Mouse (Mus musculus) stomach, embryonic 16.5 days (tissue): ENCODE measurements around the gene Krtap3-1. TPM values are rescaled to one million over a fixed set of nuclear protein-coding genes. Genes with fewer than 3 reads are reported as not detected.
"Not testable (repeated sequence)": the region's sequence is repeated elsewhere in the genome, so short reads cannot be mapped to it uniquely, and the experiment has no call there.

ENCODE experiments used
- ATAC-seq: fragments of 200-750 bp; cut with Nextera tagmentation; 2 replicates; pipeline ENCODE4 v1.8.0; 2017; ENCODE audit warnings: moderate number of reproducible peaks, moderate TSS enrichment; ENCODE audit not compliant: insufficient read depth, low FRiP score
- H3K27ac ChIP-seq: fragments of 300-500 bp; sonication (generic); 2 replicates; pipeline ENCODE4 v1.5.1; 2014; ENCODE audit warnings: low read length
- H3K27me3 ChIP-seq: fragments of 300-500 bp; sonication (generic); 2 replicates; pipeline ENCODE4 v1.6.1; 2014; ENCODE audit warnings: low read length, control low read depth, mixed read lengths; ENCODE audit not compliant: control insufficient read depth, insufficient read depth
- H3K36me3 ChIP-seq: fragments of 300-500 bp; sonication (generic); 2 replicates; pipeline ENCODE4 v1.6.1; 2014; ENCODE audit warnings: low read length; ENCODE audit not compliant: control insufficient read depth, insufficient read depth
- H3K4me1 ChIP-seq: fragments of 300-500 bp; sonication (generic); 2 replicates; pipeline ENCODE4 v1.6.1; 2014; ENCODE audit warnings: low read length, control low read depth, mixed read lengths; ENCODE audit not compliant: control insufficient read depth, insufficient read depth
- H3K4me2 ChIP-seq: fragments of 300-500 bp; sonication (generic); 2 replicates; pipeline ENCODE4 v1.6.1; 2014; ENCODE audit warnings: low read depth, low read length, mixed read lengths
- H3K4me3 ChIP-seq: fragments of 300-500 bp; sonication (generic); replicated peaks from 2 replicates; pipeline ENCODE4 v1.5.1; 2014; ENCODE audit warnings: mild to moderate bottlenecking, low read length
- H3K9ac ChIP-seq: fragments of 300-500 bp; sonication (generic); 2 replicates; pipeline ENCODE4 v1.6.1; 2014; ENCODE audit warnings: low read length
- H3K9me3 ChIP-seq: fragments of 300-500 bp; sonication (generic); replicated peaks from 2 replicates; pipeline ENCODE4 v1.6.1; 2016; ENCODE audit warnings: low read length, control low read depth; ENCODE audit not compliant: control insufficient read depth
- WGBS: fragments of 180-500 bp; shearing (Covaris S2); extraction: QIAGEN DNeasy Blood & Tissue Kit; methylation state at CpG from one replicate; pipeline ENCODE4 v1.1.7; 2014; 5-methylcytosine and 5-hydroxymethylcytosine counted together
- polyA plus RNA-seq: library from polyadenylated mRNA; unstranded; fragments of >200 nt; fragmentation: Nextera tagmentation; extraction: Ambion mirVana; gene quantifications from 2 replicates; pipeline ENCODE4 v1.2.1, GENCODE M21; 2015

The Krtap3-1 gene
- polyA plus RNA-seq, result not detected in 2 replicates

GRCm38 (mm10) chr11:99566530-99566929, at the start of gene Krtap3-1:
Gene Krtap3-1, minus strand, starts transcription at chr11:99566630.
- H3K4me3 ChIP-seq, result no peak within 1 kb of the TSS
- no peak within 1 kb of the TSS for H3K27ac ChIP-seq
- 90% methylated on average over 7 of the region's 7 CpGs for WGBS
- ATAC-seq, result no peak
- H3K9ac ChIP-seq, result no peak within 1 kb of the TSS
- H3K9me3 ChIP-seq, result no peaks in the 10 kb centered on the region
- no peaks in the 10 kb centered on the region for H3K27me3 ChIP-seq
- no peaks in the 10 kb centered on the region for H3K36me3 ChIP-seq
- H3K4me1 ChIP-seq, result no peaks in the 10 kb centered on the region
- H3K4me2 ChIP-seq, result no peak within 1 kb of the TSS

GRCm38 (mm10) chr11:99614796-99615363, 48.5 kb upstream of the Krtap3-1 start, which contains the start of gene Krtap2-4:
Gene Krtap2-4, minus strand, starts transcription at chr11:99614846.
- H3K4me2 ChIP-seq, result no peak within 1 kb of the TSS
- no peaks in the 10 kb centered on the region for H3K9me3 ChIP-seq
- 60% methylated on average over 3 of the region's 3 CpGs for WGBS
- no peaks in the 10 kb centered on the region for H3K36me3 ChIP-seq
- H3K9ac ChIP-seq, result no peak within 1 kb of the TSS
- H3K4me3 ChIP-seq, result no peak within 1 kb of the TSS
- no peaks in the 10 kb centered on the region for H3K4me1 ChIP-seq
- no peak for ATAC-seq
- no peaks in the 10 kb centered on the region for H3K27me3 ChIP-seq
- no peak within 1 kb of the TSS for H3K27ac ChIP-seq

DNA sequence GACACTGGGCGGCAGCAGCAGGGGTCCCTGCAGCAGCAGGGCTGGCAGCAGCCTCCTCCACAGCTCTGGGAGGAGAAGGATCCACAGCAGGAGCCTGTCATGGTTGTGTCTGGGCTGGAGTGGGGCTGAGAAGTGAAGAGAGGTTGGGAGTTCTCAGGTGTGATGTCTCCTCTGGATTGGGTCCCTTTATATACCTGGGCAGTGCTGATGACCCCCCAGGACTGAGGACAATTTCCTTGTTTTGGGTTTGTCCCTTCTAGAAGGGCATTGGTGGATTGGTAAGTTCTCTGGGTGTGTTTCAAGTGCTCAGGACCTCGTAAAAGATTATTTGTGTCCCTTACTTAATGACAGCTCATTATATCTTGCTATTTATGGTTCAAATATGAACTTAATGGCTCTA, 43.7 kb upstream of the Krtap3-1 start, which contains the start of gene Gm11937:
Gene Gm11937 (minus strand): TSS at position 101 of the 400 bp plus-strand sequence.
- not testable (repeated sequence) for H3K9ac ChIP-seq, H3K9me3 ChIP-seq, H3K4me3 ChIP-seq, H3K27ac ChIP-seq, H3K4me2 ChIP-seq, H3K4me1 ChIP-seq, ATAC-seq, H3K27me3 ChIP-seq, H3K36me3 ChIP-seq
- WGBS, result 36% methylated on average over 1 of the region's 2 CpGs

DNA sequence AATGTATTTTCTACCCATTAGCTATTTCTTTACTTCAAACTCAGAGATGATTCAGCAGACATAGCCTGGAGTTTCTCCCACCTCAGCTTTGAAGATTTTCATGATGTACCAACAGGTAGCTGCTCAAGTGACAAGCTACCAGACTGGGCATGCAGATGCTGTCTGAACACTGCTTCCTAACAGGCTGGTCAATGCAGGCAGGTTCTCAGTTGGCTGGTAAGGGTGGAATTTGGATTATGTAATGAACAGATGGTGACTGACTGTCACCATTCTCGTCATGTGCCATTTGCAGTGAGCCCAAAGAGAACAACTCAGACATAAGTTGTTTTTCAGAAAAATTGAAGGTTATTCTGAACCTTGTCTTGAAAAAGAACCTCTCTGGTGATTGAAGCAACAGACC, 42.7 kb upstream of the Krtap3-1 start:
- H3K9ac ChIP-seq, result no peak overlapping the region
- no peaks in the 10 kb centered on the region for H3K27me3 ChIP-seq
- no peak overlapping the region for H3K27ac ChIP-seq
- H3K9me3 ChIP-seq, result no peaks in the 10 kb centered on the region
- no peak overlapping the region for H3K4me2 ChIP-seq
- no peaks in the 10 kb centered on the region for H3K4me1 ChIP-seq
- H3K36me3 ChIP-seq, result no peaks in the 10 kb centered on the region
- 69% methylated on average over 1 of the region's 1 CpGs for WGBS
- no peak for ATAC-seq
- no peak overlapping the region for H3K4me3 ChIP-seq

DNA sequence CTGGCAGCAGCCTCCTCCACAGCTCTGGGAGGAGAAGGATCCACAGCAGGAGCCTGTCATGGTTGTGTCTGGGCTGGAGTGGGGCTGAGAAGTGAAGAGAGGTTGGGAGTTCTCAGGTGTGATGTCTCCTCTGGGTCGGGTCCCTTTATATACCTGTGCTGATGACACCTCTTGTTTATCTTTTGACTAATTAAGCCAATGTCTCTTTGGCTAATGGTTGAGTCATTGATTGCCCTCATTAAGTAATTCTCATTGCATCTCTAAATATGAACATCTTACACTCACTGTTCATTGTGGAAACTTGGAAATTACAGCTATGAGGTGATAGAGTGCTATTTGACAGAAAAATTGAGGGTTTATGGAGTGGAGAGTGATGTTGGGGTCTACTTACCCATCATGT, 36.8 kb upstream of the Krtap3-1 start, which contains the start of gene Gm11938:
Gene Gm11938 (minus strand): TSS at position 101 of the 400 bp plus-strand sequence.
- not testable (repeated sequence) for ATAC-seq, H3K27ac ChIP-seq, H3K36me3 ChIP-seq, H3K4me2 ChIP-seq, H3K9me3 ChIP-seq, H3K4me3 ChIP-seq, H3K4me1 ChIP-seq, H3K27me3 ChIP-seq, H3K9ac ChIP-seq
- WGBS, result 26% methylated on average over 1 of the region's 1 CpGs

DNA sequence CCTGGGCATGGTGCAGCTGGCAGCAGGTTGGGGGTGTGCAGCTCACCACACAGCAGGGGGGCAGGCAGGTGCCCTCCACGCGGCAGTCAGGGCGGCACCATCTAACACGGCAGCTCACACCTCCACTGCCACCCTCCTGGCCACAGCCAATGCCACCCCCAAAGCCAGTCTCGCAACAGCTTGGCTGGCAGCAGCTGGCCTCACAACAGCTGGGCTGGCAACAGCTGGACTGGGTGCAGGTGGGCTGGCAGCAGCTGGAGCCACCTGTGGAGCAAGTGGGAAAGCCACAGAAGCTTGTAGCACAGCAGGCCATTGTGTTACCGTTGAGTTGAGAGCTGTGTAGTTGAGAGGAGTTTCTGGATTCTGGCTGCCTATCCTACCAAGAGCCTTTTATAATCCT, 31.3 kb upstream of the Krtap3-1 start, which contains the start of gene Krtap9-3:
Gene Krtap9-3 (minus strand): TSS at position 364 of the 400 bp plus-strand sequence.
- H3K27ac ChIP-seq, H3K4me3 ChIP-seq, H3K36me3 ChIP-seq, H3K9me3 ChIP-seq, H3K9ac ChIP-seq, H3K4me2 ChIP-seq, H3K27me3 ChIP-seq, ATAC-seq, H3K4me1 ChIP-seq: not testable (repeated sequence)
- WGBS, result 72% methylated on average over 6 of the region's 6 CpGs

GRCm38 (mm10) chr11:99590981-99591380, 24.6 kb upstream of the Krtap3-1 start, which contains the start of gene Krtap1-3:
Gene Krtap1-3, minus strand, starts transcription at chr11:99591339.
- Histone ChIP-seq H3K4me3 (no peak within 1 kb of the TSS), H3K27ac (no peak within 1 kb of the TSS), H3K4me1 (no peaks in the 10 kb centered on the region), H3K9me3 (no peaks in the 10 kb centered on the region), H3K9ac (no peak within 1 kb of the TSS), H3K4me2 (no peak within 1 kb of the TSS), H3K27me3 (no peaks in the 10 kb centered on the region), H3K36me3 (no peaks in the 10 kb centered on the region)
- ATAC-seq, result no peak
- WGBS, result 78% methylated on average over 6 of the region's 6 CpGs

DNA sequence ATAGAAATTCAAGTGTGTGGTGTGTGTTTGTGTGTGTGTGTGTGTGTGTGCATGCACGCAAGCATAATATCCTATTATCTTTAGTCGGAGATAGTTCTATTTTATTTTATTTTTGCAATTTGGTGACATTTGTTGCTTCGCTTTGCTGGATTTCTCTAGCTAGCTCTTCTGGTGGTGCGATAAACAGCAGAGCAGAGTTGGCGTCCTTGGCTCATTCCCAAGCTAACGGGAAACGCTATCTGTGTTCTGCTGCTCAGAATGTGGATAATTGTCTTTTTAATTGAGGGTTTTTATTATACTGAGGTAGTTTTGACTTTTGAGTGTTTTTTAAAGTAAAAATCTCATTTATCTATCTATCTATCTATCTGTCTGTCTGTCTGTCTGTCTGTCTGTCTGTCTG, 18.7 kb upstream of the Krtap3-1 start:
- no peak overlapping the region for H3K27ac ChIP-seq
- H3K4me3 ChIP-seq, result no peak overlapping the region
- H3K4me2 ChIP-seq, result no peak overlapping the region
- H3K4me1 ChIP-seq, result no peaks in the 10 kb centered on the region
- H3K27me3 ChIP-seq, result no peaks in the 10 kb centered on the region
- H3K36me3 ChIP-seq, result no peaks in the 10 kb centered on the region
- H3K9me3 ChIP-seq, result no peaks in the 10 kb centered on the region
- ATAC-seq, result no peak
- no peak overlapping the region for H3K9ac ChIP-seq
- WGBS, result 87% methylated on average over 7 of the region's 7 CpGs

DNA sequence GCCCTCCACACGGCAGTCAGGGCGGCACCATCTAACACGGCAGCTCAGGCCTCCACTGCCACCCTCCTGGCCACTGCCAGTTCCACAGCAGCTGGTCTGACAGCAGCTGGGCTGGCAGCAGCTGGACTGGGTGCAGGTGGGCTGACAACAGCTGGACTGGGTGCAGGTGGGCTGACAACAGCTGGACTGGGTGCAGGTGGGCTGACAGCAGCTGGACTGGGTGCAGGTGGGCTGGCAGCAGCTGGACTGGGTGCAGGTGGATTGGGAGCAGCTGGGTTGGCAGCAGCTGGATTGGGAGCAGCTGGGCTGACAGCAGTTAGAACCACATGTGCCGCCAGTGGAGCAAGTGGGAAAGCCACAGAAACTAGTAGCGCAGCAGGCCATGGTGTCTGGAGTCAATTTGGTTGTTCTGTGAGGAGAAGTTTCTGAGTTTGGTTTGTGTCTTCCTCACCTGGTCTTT, 16.8 kb upstream of the Krtap3-1 start, which contains the start of gene Krtap1-4:
Gene Krtap1-4 (minus strand): TSS at position 410 of the 460 bp plus-strand sequence.
- Histone ChIP-seq H3K4me3 (no peak within 1 kb of the TSS), H3K36me3 (no peaks in the 10 kb centered on the region), H3K27me3 (no peaks in the 10 kb centered on the region), H3K27ac (no peak within 1 kb of the TSS), H3K9ac (no peak within 1 kb of the TSS), H3K4me2 (no peak within 1 kb of the TSS), H3K4me1 (no peaks in the 10 kb centered on the region), H3K9me3 (no peaks in the 10 kb centered on the region)
- WGBS, result 70% methylated on average over 5 of the region's 5 CpGs
- ATAC-seq, result no peak
